Mouse (Mus musculus) CD8-positive naive resting alpha-beta T cell, adult 2 months (primary cell): ENCODE results near the gene Acsl4.
A peak's percentile ranks its signal among the peaks of the same experiment; 100 is the strongest.

Source experiments
- DNase-seq, 2 experiments: peaks; one replicate each; pipeline ENCODE4 v3.0.0; 2022; ENCODE audit warnings: low read depth in 2 of 2, low spot score in 2 of 2

Acsl4 gene

DNA sequence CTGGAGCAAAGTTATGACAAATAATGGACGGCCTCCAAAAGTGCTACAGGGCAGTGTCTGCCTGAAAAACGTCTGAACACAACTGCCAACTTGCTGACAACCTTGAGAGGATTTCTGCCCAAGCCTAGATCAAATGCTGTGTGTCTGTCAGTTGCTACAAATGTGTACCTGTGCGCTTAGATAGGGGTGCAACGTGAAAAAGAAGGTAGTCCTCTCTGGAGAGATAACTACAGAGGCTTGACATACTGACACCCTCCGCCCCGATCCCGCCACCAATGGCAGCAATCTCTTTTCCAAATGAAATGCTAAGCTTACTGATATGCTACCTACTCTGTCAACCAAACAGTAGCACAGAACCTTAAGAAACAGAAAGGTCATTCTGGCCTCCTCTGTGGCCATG lies 31.3 kb downstream of the Acsl4 start:
- DNase-seq = no peak

DNA sequence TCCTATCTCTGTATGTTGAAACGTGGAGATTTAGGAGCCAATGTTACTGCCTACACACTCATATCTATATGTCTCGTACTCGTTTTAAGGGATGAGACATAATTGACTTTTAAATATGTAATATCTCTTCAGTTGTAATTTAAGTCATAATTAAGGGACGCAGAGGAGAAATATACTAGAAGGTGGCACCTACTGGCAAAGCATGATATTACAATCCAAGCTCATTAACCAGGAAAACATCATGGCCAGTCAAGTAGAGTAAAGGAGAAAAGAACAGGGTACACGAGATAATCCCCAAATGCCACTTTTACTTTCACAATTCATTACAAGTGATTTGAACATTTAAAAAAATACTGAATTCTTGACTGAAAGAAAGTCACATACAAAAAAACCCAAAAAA lies 31.9 kb downstream of the Acsl4 start:
- no peak for DNase-seq

- DNase-seq = no peak
These were observed 54.1 kb downstream of the Acsl4 start for GRCm38 (mm10) chrX:142336207-142336606.

DNA sequence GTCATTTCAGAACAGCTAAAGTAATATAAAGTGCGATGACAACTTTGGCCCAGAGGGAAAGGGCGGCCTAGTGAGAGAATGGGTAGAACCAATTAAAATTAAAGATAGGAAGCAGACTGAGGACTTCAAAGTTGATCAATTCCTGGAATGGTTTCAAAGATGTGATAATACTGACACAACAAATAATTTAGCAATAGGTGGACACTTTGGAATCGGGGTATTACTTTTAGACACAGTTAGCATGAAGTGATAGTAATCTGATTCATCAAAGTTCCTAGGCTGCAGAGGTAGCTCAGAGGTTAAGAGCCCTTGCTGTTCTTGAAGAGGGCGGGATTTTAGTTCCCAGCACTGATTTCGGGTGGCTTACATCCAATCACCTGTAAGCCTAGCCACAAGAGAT lies 54.8 kb downstream of the Acsl4 start:
- no peak for DNase-seq

GRCm38 (mm10) chrX:142325760-142326159 lies 64.6 kb downstream of the Acsl4 start:
- DNase-seq = no peak

- DNase-seq = no peak
These were observed 74.2 kb downstream of the Acsl4 start for GRCm38 (mm10) chrX:142316106-142316505.

- peak in 1 of 2 experiments; percentile 1 for DNase-seq
These were observed 75.1 kb downstream of the Acsl4 start for GRCm38 (mm10) chrX:142315270-142315669.

GRCm38 (mm10) chrX:142314307-142315024 lies 75.9 kb downstream of the Acsl4 start:
- DNase-seq = peak; percentile 3 to 14

GRCm38 (mm10) chrX:142310431-142310830 lies 79.9 kb downstream of the Acsl4 start:
- DNase-seq = no peak

GRCm38 (mm10) chrX:142305869-142306581 lies 84.3 kb downstream of the Acsl4 start, which contains the start of gene Kcne1l:
TSS of gene Kcne1l (minus strand) at chrX:142306294.
- DNase-seq = no peak

DNA sequence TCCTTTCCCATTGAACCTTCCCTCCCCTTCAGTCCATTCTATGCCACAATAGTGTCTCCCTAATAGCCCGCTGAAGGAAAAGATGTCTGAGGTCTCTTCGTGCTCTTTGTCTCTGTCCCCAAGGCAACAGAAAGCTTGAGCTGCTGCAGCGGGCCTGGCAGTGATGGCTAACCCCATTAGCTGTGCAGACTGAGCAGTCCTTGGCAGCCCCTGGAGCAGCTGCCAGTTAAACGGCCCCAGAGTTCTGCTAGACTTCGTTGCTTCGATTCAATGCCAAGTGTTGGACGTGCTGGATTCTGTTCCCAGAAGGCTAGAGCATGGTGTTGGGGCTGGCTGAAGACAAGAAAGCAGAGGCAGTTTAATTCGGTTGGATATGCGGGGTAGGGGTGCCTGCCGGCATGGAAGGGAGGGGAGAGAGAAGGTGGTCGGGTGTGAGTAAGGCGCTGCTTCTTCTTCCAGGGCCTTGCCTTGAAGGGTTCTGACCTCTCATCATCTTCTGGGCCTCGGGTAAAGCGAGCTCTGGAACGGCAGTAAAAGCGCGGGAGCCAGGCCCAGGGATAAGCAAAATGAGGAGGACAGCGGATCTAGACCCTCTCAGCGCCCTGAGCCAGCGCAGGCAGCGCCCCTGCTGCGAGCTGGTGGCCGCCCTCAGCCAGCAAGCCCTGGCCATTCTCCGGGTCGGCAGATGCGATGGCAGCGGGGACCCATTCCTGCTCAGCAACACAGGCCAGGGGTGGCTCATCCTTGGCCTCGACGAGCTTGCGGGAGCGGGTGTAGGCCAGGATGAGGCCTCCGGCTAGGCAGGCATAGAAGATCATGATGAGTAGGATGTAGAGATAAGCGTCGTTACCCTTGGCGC lies 85.1 kb downstream of the Acsl4 start:
- DNase-seq = no peak

- DNase-seq = no peak
These were observed 85.7 kb downstream of the Acsl4 start for GRCm38 (mm10) chrX:142304592-142304991.

DNA sequence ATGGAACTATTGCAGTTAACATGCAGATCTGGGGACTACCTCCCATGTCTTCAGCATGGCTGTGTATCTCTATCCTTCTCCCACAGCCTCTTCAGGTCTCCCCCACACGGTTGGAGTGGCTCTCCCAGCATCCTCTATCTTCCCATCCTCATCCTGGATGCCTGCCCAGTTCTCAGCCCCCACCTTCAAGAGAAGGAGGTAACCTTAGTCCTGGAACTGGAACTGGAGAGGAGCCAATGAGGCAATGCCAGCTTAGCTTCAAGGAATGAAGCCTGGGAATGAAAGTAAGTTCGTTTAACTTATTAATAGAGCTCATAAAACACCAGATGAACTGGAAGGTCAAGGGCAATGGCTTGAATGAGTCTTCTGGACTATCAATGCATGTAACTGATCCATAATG lies 86.9 kb downstream of the Acsl4 start:
- no peak for DNase-seq

DNA sequence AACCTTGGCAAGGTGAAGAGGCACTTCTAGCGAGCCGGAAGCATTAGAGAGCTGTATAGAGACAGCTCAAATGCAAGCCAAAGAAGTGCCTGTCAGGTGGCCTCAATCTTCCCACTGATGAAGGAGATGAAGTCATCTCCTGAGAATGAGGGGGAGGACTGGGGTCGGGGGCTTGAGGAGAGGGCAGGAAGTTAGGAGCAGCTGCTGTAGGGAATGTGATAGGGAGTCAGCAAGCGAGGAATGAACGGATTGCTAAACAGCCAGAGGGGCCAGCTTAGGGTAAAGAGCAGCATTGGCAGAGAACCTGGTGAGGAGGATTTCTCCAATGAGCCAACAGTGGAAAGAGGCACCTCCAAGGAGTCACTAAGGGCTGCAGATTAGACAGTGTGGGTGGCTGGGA lies 104.4 kb downstream of the Acsl4 start:
- no peak for DNase-seq

- DNase-seq = no peak
These were observed 113.8 kb downstream of the Acsl4 start for GRCm38 (mm10) chrX:142276573-142276972.

- no peak for DNase-seq
These were observed 114.3 kb downstream of the Acsl4 start for GRCm38 (mm10) chrX:142276031-142276430.
